Mouse (Mus musculus) cerebellum, postnatal 36 days (tissue): ENCODE measurements around the gene Syt2.

Experiments used
- DNase-seq, 2 experiments: peaks; one replicate each; pipeline ENCODE4 v3.0.0; 2021 to 2022; ENCODE audit warnings: mixed read lengths in 2 of 2

Gene Syt2

DNA sequence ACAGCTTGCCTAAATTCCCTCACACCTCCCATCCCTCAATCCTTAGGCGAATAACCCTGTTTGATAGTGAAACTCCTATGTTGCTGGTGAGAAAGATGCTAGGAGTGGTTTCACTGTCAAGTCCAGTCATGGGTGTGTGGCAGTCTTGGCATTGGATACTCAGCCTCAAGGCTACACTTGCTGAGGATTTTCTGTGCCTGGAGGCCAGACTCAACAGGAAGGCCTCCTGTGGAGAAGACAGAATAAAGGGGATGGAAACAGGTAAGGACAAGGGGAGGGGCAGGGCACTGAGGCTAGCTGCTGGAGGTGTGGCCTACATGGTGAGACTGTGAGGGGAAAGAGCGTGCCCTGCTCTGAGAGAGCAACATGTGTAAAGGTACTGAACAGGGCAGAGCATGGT, 60.1 kb downstream of the Syt2 start:
- no peak for DNase-seq

DNA sequence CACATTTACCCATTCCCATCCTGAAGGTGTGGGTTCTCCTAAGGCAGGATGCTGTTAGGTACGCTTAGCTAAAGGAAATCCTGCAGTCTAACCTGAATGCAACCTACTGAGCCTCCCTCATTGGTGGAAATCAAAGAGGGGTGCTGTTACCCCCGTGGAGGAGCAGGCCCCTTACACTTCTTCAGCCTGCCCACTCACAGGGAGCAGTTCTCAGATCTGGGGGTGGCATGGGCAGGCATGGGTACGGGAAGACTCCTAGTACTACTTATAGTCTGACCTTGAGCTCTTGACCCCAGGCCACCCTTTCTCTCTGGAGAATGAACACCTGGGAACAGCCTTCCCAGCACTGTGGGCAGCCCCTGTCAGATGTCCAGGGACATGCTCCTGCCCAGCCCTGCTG, 61.0 kb downstream of the Syt2 start:
- no peak for DNase-seq

DNA sequence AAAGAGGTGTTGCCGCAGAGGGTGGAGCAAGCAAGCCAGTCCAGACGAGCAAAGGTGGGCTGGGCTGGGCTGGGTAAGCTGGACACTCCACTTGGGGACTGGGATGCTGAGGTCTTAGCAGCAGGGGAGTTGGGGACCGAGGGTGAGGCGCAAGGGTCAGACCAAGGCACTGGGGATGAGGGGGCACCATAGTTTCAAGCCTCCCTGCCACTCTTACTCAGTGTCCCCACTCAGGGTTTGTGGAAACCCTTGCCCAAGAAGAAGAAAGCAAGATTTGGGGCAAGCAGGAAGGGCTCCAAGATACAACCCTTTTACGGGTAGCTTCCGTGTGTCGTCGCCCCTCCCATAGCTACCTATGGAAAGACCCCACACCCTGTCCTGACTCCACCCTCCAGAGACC, 61.8 kb downstream of the Syt2 start:
- DNase-seq = peak in 1 of 2 experiments; percentile 18

DNA sequence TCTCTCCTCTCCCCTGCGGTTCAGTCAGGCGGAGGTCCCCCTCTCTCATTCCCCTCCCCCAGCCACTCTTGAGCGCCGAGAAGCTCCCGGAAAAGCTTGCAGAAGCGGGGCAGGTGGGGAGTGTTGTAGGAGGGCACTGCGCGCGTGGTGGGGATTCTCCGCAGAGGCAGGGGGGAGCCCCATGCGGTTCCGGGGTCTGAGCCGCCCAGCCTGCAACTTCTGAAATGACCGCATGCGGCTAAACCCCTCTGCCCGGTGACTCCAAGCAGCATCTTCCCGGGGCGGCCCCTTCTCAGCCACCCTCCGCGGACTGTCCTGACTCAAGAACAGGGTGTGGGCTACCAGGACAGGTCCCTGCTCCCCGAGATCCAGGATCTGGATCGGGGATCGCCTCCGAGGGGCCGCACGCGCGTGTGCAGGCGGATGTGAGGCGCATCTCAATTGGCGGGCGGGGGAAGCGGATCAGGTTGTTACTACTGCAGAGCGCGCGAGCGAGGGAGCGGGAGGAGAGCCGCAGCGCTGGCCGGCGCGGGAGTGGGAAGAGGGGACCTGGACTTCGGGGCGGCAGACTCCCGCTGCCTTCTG, 62.4 kb downstream of the Syt2 start:
- DNase-seq = peak; percentile 73 to 75

DNA sequence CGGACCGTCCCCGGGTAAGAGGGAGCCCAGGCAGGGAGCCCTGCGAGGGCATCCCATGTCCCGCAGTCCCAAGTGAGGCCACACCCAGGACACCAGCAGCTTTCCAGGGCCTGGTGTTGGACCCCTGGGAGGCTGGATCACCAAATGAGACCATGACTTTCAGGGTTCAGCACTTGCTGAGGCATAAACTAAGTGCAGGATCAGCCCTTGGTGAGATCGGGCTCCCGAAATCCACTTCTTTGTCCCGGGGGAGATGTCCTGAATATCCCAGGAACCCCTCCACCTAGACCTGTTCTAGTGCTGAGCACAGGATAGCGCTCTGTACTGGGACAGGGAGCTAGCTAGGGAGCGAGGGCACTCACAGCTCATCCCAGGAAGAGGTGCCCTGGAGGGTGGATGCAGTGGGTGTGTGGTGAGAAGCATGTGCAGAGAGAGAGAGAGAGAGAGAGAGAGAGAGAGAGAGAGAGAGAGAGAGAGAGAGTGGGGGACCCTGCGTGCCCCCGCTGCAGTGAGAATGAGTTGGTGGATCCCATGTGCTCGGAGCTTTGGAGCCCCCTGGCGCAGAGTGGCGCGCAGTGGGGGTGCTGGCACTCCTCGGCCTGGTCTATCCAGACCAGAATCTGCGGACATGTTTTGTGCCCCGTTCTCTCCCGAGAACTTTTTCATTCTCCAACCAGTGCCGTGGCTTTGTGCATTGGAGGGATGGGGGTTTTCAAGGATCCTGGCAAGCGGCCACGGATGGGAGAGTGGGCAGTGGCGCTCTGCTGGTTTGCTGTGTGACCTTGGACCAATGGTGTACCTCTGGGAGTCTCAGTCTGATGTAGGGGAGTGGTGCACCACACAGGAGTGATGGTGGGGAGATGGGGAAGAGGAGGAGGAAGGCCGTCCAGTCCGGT, 63.2 kb downstream of the Syt2 start:
- DNase-seq = peak; percentile 69 to 77

DNA sequence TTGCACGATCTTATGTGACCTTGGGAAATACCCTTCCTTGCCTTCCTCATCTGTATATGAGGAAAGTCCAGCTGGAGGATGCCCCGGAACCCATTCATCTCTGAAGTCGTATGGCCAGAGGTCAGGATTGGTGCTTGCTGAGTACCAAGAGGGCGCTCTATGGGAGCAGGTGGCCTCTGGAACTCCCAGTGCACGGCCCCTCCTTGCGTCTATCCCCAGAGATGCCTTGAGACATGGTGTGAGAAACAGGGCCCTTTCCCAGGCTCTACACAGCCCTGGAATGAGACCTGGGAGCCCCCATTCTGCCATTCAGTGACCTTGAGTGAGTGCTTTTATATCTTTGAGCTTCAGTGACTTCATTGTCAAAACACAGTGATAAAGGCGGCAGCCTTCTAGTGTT, 64.6 kb downstream of the Syt2 start:
- DNase-seq = peak in 1 of 2 experiments; percentile 36

DNA sequence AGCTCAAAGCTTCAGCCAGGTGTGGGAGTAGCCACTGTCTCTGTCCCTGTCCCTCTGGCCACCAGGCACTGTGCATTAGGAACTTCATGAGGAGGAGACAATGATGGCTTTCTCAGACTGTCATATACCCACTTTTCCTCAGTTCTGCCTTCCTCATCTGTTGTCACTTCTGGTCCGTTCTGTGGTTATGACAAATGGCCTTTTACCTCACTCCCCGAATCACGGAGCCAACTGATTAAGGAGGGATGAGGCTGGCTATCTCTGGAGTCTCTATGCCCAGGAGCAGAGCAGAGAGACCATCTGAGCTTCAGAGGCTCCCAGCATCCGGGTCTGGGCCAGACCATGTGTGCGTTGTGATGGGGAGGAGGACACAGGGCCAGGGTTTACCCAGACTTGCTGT, 65.2 kb downstream of the Syt2 start:
- DNase-seq = peak in 1 of 2 experiments; percentile 22

DNA sequence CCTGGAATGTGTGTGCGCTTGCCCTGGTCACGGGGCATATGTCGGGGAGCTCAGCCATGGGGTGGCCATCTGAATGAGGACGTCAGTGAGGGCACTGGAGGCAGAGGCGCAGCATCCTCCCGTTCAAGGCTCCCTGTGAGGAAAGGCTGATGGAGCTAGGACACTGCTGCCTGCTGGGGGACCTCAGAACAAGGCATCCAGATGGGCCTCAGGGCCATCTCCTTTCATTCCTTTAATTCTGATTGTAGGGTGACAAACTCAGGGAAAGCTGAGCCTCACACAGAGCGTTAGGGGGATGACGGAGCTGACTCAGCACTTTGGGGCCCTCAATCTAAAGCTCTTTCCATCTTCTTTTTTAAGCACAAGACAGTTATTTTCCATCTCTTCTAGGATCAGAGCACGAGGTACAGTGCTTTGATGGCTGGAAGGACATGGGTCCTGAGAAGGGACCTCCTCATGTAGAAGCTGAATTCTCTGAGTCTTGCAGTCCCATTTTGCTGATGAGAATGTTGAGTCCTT, 66.4 kb downstream of the Syt2 start:
- DNase-seq = no peak

DNA sequence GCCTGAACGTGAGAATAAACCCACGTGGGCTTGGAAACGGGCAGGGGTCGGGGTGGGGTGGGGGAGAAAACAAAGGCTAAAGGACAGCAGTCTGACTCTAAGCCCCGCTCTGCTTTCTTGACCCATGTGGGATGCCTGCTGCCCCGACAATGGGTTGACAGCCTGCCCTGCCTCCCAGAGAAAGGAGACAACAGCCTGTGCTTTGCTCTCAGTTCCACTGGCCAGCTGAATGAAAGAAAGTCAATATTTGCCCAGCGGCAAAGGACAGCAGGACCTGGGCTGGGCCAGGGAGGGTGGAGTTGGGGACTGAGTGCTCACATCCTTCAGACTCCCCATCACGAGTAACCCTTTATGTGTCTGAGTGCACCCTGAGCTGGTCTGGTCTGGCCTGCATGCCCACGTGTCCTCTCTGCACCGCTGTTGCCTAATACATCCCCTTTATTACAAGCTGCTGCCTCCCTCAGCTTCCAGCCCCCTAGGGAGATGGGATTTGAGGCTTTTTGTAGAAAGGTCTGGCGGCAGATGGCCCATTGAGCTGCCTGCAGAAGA, 67.0 kb downstream of the Syt2 start:
- no peak for DNase-seq

DNA sequence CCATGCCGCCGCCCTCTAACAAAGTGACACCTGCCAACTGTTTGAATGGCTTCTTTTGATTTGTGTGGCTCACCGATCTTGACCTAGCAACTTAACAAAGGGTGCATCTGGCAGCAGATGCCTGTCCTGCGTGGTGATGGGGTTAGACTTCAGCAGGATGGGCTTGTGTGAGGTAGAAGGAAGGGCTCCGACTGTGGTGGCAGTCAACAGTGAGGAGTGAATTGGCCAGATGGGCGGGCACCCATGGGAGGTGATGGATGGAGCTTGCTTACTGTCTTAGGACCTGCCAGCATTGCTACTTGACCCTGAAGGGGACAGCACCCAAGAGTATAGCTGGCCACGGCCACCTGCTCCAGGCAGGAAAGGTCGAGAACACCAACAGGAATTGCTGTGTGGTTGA, 67.7 kb downstream of the Syt2 start:
- no peak for DNase-seq

DNA sequence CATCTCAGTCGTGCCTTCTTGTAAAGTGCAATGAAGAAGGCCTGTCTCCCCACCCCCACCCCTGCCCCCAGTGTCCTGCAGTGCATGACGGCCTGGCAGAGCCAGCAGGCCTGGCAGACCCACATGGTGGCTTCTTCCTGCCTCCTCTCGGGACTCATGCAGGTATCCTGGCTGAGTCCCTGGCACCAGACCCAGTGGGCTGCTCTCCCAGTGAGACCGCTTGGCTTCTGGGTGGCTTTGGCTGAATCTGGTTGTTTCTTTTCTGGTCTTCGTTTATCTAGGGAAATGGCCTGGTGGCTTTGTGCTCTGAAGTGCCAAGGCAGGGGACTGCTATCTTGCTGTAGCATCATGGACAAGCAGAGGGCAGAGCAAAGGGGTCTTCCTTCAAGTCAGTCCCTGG, 68.6 kb downstream of the Syt2 start:
- peak; percentile 79 to 80 for DNase-seq

DNA sequence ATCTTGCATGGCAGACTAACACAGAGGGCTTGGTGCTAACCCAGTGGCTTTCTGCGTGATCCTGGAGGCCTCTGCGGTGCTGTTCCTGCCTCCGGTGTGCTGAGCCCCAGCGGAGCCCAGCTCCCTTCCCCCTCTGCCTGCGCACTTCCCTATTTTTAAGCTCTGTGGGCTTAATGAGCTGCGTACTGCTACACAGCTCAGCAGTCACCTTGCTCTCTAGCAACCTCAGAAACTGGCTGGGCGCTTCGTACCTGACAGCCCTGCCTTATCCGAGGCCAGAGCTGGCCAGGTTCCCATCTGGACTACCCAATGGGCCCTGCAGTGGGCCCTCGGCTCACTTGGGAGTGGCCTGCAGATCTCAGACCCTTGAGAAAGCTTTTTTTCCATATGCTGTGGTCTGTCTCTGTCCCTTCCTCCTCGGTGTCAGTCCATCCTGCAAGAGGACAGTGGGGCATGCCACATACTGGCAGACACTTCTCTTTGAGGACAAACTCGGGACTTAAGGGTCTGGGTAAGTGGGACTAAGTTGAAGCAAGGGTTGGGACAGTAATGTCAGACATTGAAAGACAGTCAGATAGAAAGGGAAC, 73.3 kb downstream of the Syt2 start:
- DNase-seq = peak in 1 of 2 experiments; percentile 39

DNA sequence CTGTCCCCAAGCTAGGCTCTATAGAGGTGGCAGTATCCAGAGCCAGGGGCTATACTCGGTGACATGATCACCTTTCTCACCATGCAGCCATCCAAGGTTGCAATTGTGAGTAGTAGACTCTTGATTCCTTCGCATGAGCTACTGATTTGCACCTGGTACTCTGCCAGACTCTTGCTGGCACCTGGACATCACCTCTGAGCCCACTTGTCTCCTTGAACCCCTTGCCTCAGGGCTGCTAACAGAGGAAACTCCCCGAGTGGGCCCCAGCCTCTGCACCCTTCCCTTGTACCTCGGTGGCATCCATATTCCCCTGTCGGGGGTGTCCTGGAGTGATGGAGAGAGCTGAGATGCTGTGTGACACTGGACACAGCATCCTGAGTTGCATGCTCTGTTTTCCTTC, 75.0 kb downstream of the Syt2 start:
- DNase-seq = no peak

DNA sequence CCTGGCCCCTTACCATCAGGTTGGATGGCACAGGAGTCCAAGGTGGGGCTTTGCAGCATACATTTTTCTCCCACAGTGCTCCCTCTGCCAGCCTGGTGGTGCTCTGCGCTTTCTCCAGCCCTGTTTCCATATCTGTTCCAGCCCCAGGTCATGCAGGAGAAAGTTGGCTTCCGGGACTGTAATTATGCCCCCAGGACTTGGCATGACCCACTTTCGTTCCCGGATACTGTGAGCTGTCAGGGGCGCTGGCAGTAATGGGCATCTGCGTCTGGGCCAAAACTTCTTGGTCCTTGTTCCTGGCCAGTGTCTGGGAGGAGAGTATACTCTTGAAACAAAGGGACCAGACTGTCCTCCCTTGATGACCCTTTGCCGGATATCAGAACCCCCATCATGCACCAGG, 76.4 kb downstream of the Syt2 start:
- peak; percentile 74 to 75 for DNase-seq

DNA sequence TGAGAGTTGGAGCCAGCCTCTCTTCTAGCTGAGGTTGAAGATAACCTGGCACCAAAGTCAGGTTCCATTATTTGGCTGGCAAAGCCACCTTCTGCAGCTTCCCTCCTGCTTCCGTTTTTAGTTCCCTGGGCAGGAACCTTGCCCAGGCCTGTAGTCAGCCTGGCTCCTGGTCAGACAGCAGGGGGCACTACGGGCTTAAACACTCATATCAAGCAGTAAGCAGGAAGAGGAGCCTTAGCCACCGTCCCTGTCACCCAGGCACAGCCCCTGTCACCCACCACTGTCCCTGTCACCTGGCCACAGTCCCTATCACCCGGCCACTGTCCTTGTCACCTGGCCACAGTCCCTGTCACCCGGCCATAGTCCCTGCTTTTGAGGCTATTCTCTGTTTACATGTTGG, 78.8 kb downstream of the Syt2 start:
- DNase-seq = peak; percentile 86 to 87

DNA sequence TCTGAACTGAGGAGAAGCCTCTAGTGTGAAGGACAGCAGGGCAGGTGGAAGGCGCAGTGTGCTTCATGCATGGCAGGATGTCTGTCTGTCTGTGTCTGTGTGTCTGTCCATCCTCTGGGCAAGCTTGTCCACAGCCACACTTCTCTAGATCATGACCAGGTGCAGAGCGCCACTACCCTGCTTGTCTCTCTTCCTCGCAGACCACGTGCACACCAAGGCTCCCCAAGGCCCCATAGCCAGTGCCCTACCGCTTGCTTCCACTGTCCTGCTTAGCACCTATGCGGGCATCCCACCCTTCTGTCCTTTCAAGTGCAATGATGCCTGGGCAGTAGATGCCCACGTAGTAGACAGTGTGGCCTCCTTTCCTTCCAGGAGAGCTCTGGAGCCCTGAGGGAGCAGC, 80.0 kb downstream of the Syt2 start:
- DNase-seq = peak in 1 of 2 experiments; percentile 28

DNA sequence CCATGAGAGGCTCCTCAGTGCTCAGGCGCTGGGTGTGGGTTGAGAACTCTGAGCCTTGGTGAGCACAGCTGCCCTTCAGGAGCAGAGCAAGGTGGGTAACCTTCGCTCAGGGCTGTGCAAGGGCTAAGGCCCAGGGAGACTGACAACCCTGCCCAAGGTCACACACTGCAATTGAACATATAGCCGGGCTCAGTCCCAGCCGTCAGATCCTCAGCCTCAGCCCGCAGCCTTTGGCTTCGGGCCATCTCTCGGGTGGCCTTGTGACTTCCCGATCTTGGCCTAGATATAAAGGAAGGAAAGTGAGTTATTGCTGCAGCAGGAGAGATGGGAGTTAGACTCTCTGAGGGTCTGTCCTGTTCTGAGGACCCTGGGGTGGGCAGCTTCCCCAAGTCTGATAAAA, 80.8 kb downstream of the Syt2 start:
- peak; percentile 60 to 64 for DNase-seq

DNA sequence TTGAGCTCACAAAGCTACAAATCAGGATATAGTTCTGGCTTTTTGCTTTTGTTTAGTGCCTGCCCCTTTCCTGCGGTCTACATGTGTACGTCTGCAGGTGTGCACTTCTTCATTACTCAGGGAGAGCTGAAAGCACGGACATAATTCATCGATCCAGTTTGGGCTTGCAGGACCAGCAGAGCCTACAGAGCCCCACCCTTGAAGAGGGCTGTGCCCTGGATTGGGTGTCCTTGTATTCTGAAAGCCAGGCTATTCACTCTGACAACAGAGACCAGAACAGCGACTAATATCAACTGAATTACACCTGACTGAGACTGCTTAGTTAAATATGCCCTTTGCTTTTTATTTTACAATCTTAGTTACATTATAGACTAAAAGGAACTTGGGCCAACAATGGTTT, 87.2 kb downstream of the Syt2 start:
- no peak for DNase-seq

DNA sequence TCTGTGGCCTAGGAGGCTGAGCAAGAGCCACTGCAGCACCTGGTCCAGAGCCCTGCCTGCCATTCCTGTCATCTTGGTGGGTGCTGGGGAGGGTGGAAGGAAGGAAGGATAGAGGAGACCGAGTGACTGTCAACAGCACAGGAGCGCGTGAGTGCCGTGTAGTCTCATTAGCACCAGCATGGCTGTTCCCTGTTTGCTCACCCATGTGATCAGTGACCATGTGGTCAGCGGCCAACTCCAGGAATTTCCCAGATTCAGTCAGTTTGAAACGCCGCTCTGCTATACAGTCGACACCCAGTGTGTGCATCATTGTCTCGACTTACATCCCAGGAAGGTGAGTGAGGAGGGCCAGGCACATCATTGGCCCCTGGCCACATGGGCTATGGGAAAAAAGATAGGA, 91.0 kb downstream of the Syt2 start:
- DNase-seq = peak; percentile 50 to 57

DNA sequence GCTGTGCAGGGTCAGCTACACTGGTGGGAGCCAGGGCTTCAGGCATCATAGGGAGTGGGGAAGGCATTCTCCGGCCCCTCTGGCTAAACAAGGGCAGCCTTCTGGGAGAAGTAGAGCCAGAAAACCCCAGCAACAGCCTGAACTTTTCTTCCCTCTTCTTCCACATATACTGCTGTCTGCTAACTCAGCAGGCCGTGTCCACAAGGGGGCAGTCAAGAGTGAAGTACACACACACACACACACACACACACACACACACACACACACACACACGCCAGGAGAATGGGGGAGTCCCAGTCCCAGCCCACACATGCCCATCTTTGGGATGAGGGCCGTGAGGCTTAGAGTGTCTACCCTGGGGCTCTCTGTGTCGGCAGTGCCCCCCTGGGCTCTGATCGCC, 95.0 kb downstream of the Syt2 start:
- peak in 1 of 2 experiments; percentile 40 for DNase-seq

DNA sequence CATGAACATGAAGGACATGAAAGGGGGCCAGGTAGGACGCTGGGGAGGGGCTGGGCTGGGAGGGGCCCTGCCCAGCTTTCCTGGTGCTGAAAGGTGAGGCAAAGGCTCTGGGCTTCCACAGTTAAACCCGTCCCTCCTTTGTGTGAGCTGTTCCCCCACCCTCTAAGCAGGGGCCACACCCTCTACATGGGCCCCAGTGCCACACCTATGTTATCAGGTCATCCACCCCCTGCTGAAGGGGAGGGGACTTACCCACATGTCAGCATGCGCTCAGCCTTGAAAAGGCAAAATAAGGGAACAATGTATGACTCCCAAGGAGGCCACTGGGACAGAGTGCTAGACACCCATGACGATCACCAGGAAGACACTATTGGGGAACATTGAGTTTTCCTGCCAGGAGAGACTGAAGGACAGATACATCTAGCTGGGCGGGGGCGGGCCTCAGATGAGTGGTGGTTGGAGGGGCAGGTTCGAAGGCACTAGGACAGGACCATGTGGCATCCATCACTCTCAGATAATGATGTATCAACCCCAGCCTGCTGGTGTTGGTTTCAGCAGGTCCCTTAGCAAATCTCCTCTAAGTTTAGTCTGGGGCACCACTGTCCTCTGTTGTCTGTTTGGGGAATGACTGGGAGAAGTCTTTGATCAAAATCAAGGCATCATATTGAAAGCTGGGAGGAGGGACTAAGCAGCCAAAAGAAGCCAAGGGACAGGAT, 95.6 kb downstream of the Syt2 start:
- no peak for DNase-seq

DNA sequence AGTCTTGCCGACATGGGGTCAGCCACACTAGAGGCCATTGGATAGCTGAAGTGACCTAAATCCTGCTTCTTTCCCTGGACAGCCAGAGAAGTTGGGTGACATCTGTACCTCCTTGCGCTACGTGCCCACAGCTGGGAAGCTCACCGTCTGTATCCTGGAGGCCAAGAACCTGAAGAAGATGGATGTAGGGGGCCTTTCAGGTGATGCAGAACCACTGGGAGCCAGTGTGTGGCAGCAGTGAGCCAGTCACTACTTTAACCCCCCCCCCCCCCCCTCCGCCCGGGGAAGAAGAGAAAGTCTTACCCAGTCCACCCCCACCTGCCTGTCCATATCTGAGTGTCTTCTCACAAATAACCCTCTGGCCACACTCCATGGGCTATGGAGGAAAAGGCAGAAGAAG, 99.2 kb downstream of the Syt2 start:
- peak; percentile 50 to 54 for DNase-seq
